Mouse (Mus musculus): ENCODE data around the gene Agr2. TPM values are rescaled to one million over a fixed set of nuclear protein-coding genes. Genes with fewer than 3 reads are reported as not detected.

Gene Agr2
- total and polyA plus RNA-seq, 2 experiments from 2014 or later = 0.20 TPM; not detected in 1

DNA sequence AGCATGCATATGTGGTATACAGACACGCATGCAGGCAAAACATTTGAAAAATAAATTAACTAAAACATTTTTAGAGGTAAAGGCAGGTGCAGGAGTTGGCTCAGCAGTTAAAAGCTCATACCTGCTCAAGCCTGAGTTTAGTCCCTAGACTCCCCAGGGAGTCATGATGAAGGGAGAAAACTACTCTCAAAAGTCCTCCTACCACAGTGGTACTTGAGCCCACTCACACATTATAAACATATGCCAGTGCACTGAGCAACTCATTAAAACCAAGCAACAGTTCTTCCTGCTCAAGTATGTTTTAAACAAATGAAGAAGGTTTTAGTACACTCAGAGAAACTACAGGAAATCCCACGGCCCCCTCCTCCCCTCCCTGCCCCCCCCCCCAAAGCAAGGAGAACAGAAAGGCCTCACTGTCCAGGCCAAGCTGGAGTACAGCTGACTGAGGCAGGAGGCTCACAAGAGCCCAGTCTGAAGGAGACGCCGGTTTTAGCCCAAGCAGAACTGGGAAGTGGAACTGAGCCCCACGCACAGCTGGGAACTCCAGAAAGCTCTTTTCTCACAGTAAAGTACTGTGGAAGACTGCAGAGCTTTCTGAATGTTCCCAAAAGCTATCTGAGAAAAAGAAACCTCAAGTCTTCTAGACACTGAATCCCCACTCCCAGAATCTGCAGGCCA, 36.4 kb downstream of the Agr2 start:
- Histone ChIP-seq H3K9me3 (ENCODE audit: low read length) (no peaks in the 10 kb centered on the region), H3K9ac (replicated peaks; ENCODE audit: low read length, poor library complexity, severe bottlenecking) (no peak overlapping the region), H3K4me3 (ENCODE audit: low read depth, low read length) (no peak overlapping the region), H3K27ac (ENCODE audit: low read depth, low read length) (no peak overlapping the region), H3K4me1 (ENCODE audit: insufficient read depth, low read length) (no peaks in the 10 kb centered on the region), H3K4me2 (ENCODE audit: low read depth, low read length, poor library complexity, severe bottlenecking) (no peak overlapping the region), H3K27me3 (ENCODE audit: insufficient read depth, low read length) (no peaks in the 10 kb centered on the region), H3K36me3 (ENCODE audit: insufficient read depth, low read length) (no peaks in the 10 kb centered on the region)
- no peak for TF ChIP-seq CTCF (IDR thresholded peaks at IDR 0.05)
- DNase-seq (ENCODE audit: low spot score) = no peak
- WGBS = 75% methylated on average over 5 of the region's 5 CpGs
- ATAC-seq (ENCODE audit: low FRiP score) = 0 out of 2 replicates have a peak, but pooled peaks have one; percentile 52

DNA sequence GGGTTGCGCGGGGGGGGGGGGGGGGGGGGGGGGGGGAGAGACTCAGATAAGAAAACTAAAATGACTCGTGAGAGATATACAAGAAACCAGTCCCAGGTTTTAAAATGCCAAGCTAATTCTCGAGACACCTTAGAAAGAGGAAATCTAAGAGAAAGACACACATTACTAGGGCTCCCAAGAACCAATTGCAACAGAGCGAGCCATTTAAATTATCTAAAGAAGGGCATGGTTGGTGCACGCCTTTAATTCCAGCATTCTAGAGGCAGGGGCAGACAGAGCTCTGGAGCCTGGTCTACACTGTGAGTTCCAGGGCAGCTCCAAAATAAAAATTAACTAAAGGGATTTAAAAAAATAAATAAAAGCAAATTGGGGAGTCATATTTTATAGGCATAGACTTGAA, 37.0 kb downstream of the Agr2 start:
- Histone ChIP-seq H3K27ac (ENCODE audit: low read depth, low read length) (no peak overlapping the region), H3K9me3 (ENCODE audit: low read length) (no peaks in the 10 kb centered on the region), H3K27me3 (ENCODE audit: insufficient read depth, low read length) (no peaks in the 10 kb centered on the region), H3K4me3 (ENCODE audit: low read depth, low read length) (no peak overlapping the region), H3K36me3 (ENCODE audit: insufficient read depth, low read length) (no peaks in the 10 kb centered on the region), H3K4me1 (ENCODE audit: insufficient read depth, low read length) (no peaks in the 10 kb centered on the region), H3K4me2 (ENCODE audit: low read depth, low read length, poor library complexity, severe bottlenecking) (no peak overlapping the region), H3K9ac (replicated peaks; ENCODE audit: low read length, poor library complexity, severe bottlenecking) (no peak overlapping the region)
- no peak for TF ChIP-seq CTCF (IDR thresholded peaks at IDR 0.05)
- no peak for ATAC-seq (ENCODE audit: low FRiP score)
- no peak for DNase-seq (ENCODE audit: low spot score)
- WGBS = 89% methylated on average over 4 of the region's 6 CpGs

DNA sequence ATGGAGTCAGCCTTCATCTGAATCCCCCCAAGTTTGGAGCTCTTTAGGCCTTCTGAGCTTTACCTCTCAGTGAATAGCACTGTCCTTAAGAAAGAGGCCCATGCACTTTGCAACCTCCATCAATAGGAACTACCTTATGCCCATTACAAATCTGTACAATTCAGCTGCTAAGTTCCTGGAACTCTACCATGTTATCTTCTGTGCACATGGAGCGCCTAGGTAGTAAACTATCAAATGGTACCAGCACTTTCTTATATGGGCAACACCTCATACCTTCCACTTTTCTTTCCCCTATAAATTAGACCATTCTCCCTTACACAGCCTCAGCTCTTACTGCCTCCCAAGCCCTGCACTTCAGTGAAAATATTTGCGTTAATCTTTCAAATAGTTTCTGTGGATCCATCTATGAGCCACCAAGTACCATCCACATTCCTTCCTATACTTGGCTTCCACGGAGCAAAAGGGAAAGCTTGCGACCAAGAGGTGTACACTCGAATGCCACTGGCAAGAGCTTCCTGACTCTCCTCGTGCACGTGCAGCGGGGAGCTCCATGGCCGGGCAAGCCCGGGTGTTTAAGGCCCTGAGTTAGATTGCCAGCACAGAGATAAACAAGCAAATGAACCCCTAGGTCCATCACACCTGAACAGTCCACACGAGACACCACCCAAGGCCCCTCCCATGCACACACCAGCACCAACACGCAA, 38.1 kb downstream of the Agr2 start:
- WGBS = 91% methylated on average over 12 of the region's 12 CpGs
- no peaks in the 10 kb centered on the region for H3K4me1 ChIP-seq (ENCODE audit: insufficient read depth, low read length)
- no peak overlapping the region for H3K4me3 ChIP-seq (ENCODE audit: low read depth, low read length)
- H3K36me3 ChIP-seq (ENCODE audit: insufficient read depth, low read length) = no peaks in the 10 kb centered on the region
- H3K4me2 ChIP-seq (ENCODE audit: low read depth, low read length, poor library complexity, severe bottlenecking) = no peak overlapping the region
- ATAC-seq (ENCODE audit: low FRiP score) (no peak), DNase-seq (ENCODE audit: low spot score) (no peak)
- no peak for TF ChIP-seq CTCF (IDR thresholded peaks at IDR 0.05)
- H3K27me3 ChIP-seq (ENCODE audit: insufficient read depth, low read length) = no peaks in the 10 kb centered on the region
- no peak overlapping the region for H3K9ac ChIP-seq (replicated peaks; ENCODE audit: low read length, poor library complexity, severe bottlenecking)
- no peak overlapping the region for H3K27ac ChIP-seq (ENCODE audit: low read depth, low read length)
- no peaks in the 10 kb centered on the region for H3K9me3 ChIP-seq (ENCODE audit: low read length)

DNA sequence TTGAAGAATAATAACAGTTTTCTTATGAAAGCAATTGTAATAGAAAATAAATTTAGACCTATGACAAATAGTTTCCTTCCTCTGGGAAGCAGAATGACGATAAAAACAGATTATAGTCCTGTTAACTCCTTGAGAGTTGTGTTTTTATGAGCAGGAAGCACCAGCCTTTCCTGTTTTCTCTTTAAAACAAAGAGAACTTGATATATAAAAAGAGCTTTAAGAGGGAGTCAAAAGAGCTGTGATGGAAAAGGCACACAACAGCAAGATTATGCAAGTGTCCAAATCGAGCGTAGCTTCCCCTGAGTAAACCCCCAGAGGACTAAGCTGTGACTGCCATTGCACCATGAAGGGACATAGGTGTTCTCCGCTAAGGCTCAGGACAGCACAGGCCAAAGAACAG, 39.7 kb downstream of the Agr2 start:
- Histone ChIP-seq H3K9me3 (ENCODE audit: low read length) (no peaks in the 10 kb centered on the region), H3K27ac (ENCODE audit: low read depth, low read length) (no peak overlapping the region), H3K27me3 (ENCODE audit: insufficient read depth, low read length) (no peaks in the 10 kb centered on the region), H3K9ac (replicated peaks; ENCODE audit: low read length, poor library complexity, severe bottlenecking) (no peak overlapping the region), H3K4me3 (ENCODE audit: low read depth, low read length) (no peak overlapping the region), H3K4me1 (ENCODE audit: insufficient read depth, low read length) (no peaks in the 10 kb centered on the region), H3K36me3 (ENCODE audit: insufficient read depth, low read length) (no peaks in the 10 kb centered on the region), H3K4me2 (ENCODE audit: low read depth, low read length, poor library complexity, severe bottlenecking) (no peak overlapping the region)
- WGBS = 75% methylated on average over 4 of the region's 4 CpGs
- ATAC-seq (ENCODE audit: low FRiP score) (no peak), DNase-seq (ENCODE audit: low spot score) (no peak)
- TF ChIP-seq CTCF (IDR thresholded peaks at IDR 0.05) = no peak

DNA sequence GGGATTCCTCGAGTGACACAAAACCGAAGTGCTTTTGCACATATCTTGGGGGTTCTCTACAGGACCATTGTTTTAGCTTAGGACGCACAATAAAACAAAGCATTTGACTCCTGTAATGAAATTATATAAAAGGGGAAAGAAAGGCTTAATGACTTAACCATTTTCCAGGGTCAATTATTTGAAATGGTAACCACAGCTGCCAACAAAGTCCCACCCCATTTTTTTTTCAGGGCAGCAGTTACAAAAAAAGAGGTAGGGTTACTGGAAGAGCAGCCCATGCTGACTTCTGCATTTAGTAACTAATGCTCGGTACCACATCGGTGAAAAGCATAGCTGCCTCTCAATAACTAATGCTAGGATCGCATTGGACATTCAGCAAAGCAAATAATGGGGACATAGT, 42.8 kb downstream of the Agr2 start:
- H3K36me3 ChIP-seq (ENCODE audit: insufficient read depth, low read length) = no peaks in the 10 kb centered on the region
- whole genome bisulfite sequencing = 96% methylated on average over 6 of the region's 6 CpGs
- no peak overlapping the region for H3K27ac ChIP-seq (ENCODE audit: low read depth, low read length)
- no peaks in the 10 kb centered on the region; the same call in 1 of the 2 replicates for H3K4me1 ChIP-seq (ENCODE audit: insufficient read depth, low read length)
- H3K4me3 ChIP-seq (ENCODE audit: low read depth, low read length) = no peak overlapping the region
- no peak for DNase-seq (ENCODE audit: low spot score)
- H3K9ac ChIP-seq (replicated peaks; ENCODE audit: low read length, poor library complexity, severe bottlenecking) = no peak overlapping the region
- no peak overlapping the region for H3K4me2 ChIP-seq (ENCODE audit: low read depth, low read length, poor library complexity, severe bottlenecking)
- no peak for ATAC-seq (ENCODE audit: low FRiP score)
- H3K9me3 ChIP-seq (ENCODE audit: low read length) = no peaks in the 10 kb centered on the region
- no peak for TF ChIP-seq CTCF (IDR thresholded peaks at IDR 0.05)
- no peaks in the 10 kb centered on the region for H3K27me3 ChIP-seq (ENCODE audit: insufficient read depth, low read length)

DNA sequence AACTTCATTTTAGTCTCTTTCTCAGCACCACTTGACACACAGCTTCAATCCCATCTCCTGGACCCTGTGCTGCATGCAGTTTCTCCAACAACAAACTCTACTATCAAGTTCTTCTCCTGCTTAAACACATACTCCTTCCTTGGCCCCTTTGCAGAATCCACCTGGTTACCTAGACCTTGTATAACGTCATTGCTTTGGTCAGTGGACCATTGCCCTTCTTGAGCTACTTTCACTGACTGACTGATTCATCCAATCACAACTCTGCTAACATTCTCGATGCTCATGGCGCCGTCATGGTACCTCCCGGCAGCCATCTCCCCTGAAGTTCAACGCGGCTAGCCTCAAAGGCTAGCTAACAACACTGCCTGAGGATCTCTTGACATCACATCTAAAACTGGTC, 43.4 kb downstream of the Agr2 start:
- Histone ChIP-seq H3K4me2 (ENCODE audit: low read depth, low read length, poor library complexity, severe bottlenecking) (no peak overlapping the region), H3K4me3 (ENCODE audit: low read depth, low read length) (no peak overlapping the region), H3K36me3 (ENCODE audit: insufficient read depth, low read length) (no peaks in the 10 kb centered on the region), H3K27ac (ENCODE audit: low read depth, low read length) (no peak overlapping the region), H3K27me3 (ENCODE audit: insufficient read depth, low read length) (no peaks in the 10 kb centered on the region), H3K4me1 (ENCODE audit: insufficient read depth, low read length) (no peaks in the 10 kb centered on the region; the same call in 1 of the 2 replicates), H3K9ac (replicated peaks; ENCODE audit: low read length, poor library complexity, severe bottlenecking) (no peak overlapping the region), H3K9me3 (ENCODE audit: low read length) (no peaks in the 10 kb centered on the region)
- 98% methylated on average over 7 of the region's 7 CpGs for WGBS
- DNase-seq (ENCODE audit: low spot score) (no peak), ATAC-seq (ENCODE audit: low FRiP score) (no peak)
- TF ChIP-seq CTCF (IDR thresholded peaks at IDR 0.05) = no peak
